Mouse (Mus musculus): ENCODE measurements at regions not wholly inside any gene's neighbourhood (a gene's known extent, or its start where the extent isn't known, plus 50 kb on each side); places are given as distances from the start of the nearest gene placed in this dataset.

DNA sequence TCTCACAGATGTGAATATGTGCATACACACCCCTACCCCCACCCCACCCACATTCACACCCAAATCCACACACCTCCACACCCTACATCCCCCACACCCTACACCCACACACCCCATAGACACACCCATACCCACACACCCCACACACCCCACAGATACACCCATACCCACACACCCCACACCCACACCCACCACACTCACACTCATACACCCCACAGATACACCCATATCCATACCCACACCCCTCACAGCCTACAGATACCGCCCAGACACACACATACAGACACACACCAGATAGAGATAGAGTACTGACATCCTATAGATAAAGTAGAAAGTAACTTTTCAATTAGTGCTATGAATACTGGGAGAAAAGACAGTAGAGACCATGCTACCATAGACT lies 108.6 kb upstream of the Ddhd1 start:
- TF ChIP-seq CTCF (IDR thresholded peaks at IDR 0.05; ENCODE audit: control insufficient read depth, insufficient read depth, insufficient replicate concordance, low read depth, low read length) (no peak), POLR2A (IDR thresholded peaks at IDR 0.05; ENCODE audit: control insufficient read depth, low read depth, low read length) (no peak)
